Mouse (Mus musculus): ENCODE measurements around the gene Tsks. TPM values are rescaled to one million over a fixed set of nuclear protein-coding genes. Genes with fewer than 3 reads are reported as not detected.

Gene Tsks
- polyA plus RNA-seq, 1 experiment from 2014 or later = 0.13 TPM

- no peaks in the 10 kb centered on the region for H3K27me3 ChIP-seq (ENCODE audit: insufficient read depth, low read length)
- peaks cover 14% of the 10 kb centered on the region; the same call in 1 of the 2 replicates for H3K36me3 ChIP-seq (ENCODE audit: insufficient read depth, low read length)
- ATAC-seq (replicated peaks; ENCODE audit: low FRiP score, low read depth) (no peak), DNase-seq (ENCODE audit: low spot score) (no peak)
- 70% methylated on average over 10 of the region's 10 CpGs for WGBS
- no peak for TF ChIP-seq CTCF (IDR thresholded peaks at IDR 0.05; ENCODE audit: low read depth)
- H3K4me2 ChIP-seq (ENCODE audit: low read length) = no peak overlapping the region
- no peak overlapping the region for H3K9ac ChIP-seq (ENCODE audit: low read depth, low read length)
- H3K4me1 ChIP-seq (replicated peaks; ENCODE audit: insufficient read depth, low read length) = no peaks in the 10 kb centered on the region
- no peak overlapping the region for H3K4me3 ChIP-seq (replicated peaks; ENCODE audit: low read depth, low read length)
- no peak overlapping the region for H3K27ac ChIP-seq
- H3K9me3 ChIP-seq (replicated peaks; ENCODE audit: low read length) = no peaks in the 10 kb centered on the region
These were observed 17.0 kb downstream of the Tsks start for GRCm38 (mm10) chr7:44959874-44960511.

GRCm38 (mm10) chr7:44960512-44960910 lies 17.5 kb downstream of the Tsks start:
- no peak for DNase-seq (ENCODE audit: low spot score)
- H3K4me2 ChIP-seq (ENCODE audit: low read length) = no peak overlapping the region

GRCm38 (mm10) chr7:44962337-44962736 lies 19.3 kb downstream of the Tsks start:
- DNase-seq (ENCODE audit: low spot score) = no peak
- no peaks in the 10 kb centered on the region for H3K9me3 ChIP-seq (replicated peaks; ENCODE audit: low read length)
- WGBS = 67% methylated on average over 8 of the region's 8 CpGs
- H3K4me2 ChIP-seq (ENCODE audit: low read length) = no peak overlapping the region
- H3K36me3 ChIP-seq (ENCODE audit: insufficient read depth, low read length) = peaks cover 14% of the 10 kb centered on the region; the same call in 1 of the 2 replicates
- TF ChIP-seq CTCF (IDR thresholded peaks at IDR 0.05; ENCODE audit: low read depth) = no peak
- H3K27ac ChIP-seq = no peak overlapping the region
- H3K4me1 ChIP-seq (replicated peaks; ENCODE audit: insufficient read depth, low read length) = no peaks in the 10 kb centered on the region
- no peak for ATAC-seq (replicated peaks; ENCODE audit: low FRiP score, low read depth)
- no peak overlapping the region for H3K4me3 ChIP-seq (replicated peaks; ENCODE audit: low read depth, low read length)
- H3K9ac ChIP-seq (ENCODE audit: low read depth, low read length) = no peak overlapping the region
- no peaks in the 10 kb centered on the region for H3K27me3 ChIP-seq (ENCODE audit: insufficient read depth, low read length)

More at GRCm38 (mm10) chr7:44960512-44960910, 17.5 kb downstream of the Tsks start:
- WGBS = 84% methylated on average over 13 of the region's 13 CpGs
- no peak for TF ChIP-seq CTCF (IDR thresholded peaks at IDR 0.05; ENCODE audit: low read depth)
- no peak overlapping the region for H3K4me3 ChIP-seq (replicated peaks; ENCODE audit: low read depth, low read length)
- ATAC-seq (replicated peaks; ENCODE audit: low FRiP score, low read depth) = no peak
- H3K27ac ChIP-seq = no peak overlapping the region
- H3K9ac ChIP-seq (ENCODE audit: low read depth, low read length) = no peak overlapping the region
- H3K36me3 ChIP-seq (ENCODE audit: insufficient read depth, low read length) = peaks cover 14% of the 10 kb centered on the region; the same call in 1 of the 2 replicates
- H3K9me3 ChIP-seq (replicated peaks; ENCODE audit: low read length) = no peaks in the 10 kb centered on the region
- H3K27me3 ChIP-seq (ENCODE audit: insufficient read depth, low read length) = no peaks in the 10 kb centered on the region
- no peaks in the 10 kb centered on the region for H3K4me1 ChIP-seq (replicated peaks; ENCODE audit: insufficient read depth, low read length)

GRCm38 (mm10) chr7:44962831-44963230 lies 19.8 kb downstream of the Tsks start:
- no peak for TF ChIP-seq CTCF (IDR thresholded peaks at IDR 0.05; ENCODE audit: low read depth)
- 82% methylated on average over 5 of the region's 5 CpGs for WGBS
- H3K9ac ChIP-seq (ENCODE audit: low read depth, low read length) = no peak overlapping the region
- H3K4me1 ChIP-seq (replicated peaks; ENCODE audit: insufficient read depth, low read length) = no peaks in the 10 kb centered on the region
- H3K9me3 ChIP-seq (replicated peaks; ENCODE audit: low read length) = no peaks in the 10 kb centered on the region
- H3K4me3 ChIP-seq (replicated peaks; ENCODE audit: low read depth, low read length) = no peak overlapping the region
- ATAC-seq (replicated peaks; ENCODE audit: low FRiP score, low read depth) (no peak), DNase-seq (ENCODE audit: low spot score) (no peak)
- peaks cover 14% of the 10 kb centered on the region; the same call in 1 of the 2 replicates for H3K36me3 ChIP-seq (ENCODE audit: insufficient read depth, low read length)
- H3K4me2 ChIP-seq (ENCODE audit: low read length) = no peak overlapping the region
- H3K27me3 ChIP-seq (ENCODE audit: insufficient read depth, low read length) = no peaks in the 10 kb centered on the region
- H3K27ac ChIP-seq = no peak overlapping the region

GRCm38 (mm10) chr7:44964990-44965389 lies 22.0 kb downstream of the Tsks start:
- no peaks in the 10 kb centered on the region for H3K27me3 ChIP-seq (ENCODE audit: insufficient read depth, low read length)
- ATAC-seq (replicated peaks; ENCODE audit: low FRiP score, low read depth) = no peak
- peaks cover 14% of the 10 kb centered on the region; the same call in 1 of the 2 replicates for H3K36me3 ChIP-seq (ENCODE audit: insufficient read depth, low read length)
- no peaks in the 10 kb centered on the region for H3K9me3 ChIP-seq (replicated peaks; ENCODE audit: low read length)
- no peak overlapping the region for H3K4me2 ChIP-seq (ENCODE audit: low read length)
- no peak overlapping the region for H3K4me3 ChIP-seq (replicated peaks; ENCODE audit: low read depth, low read length)
- no peak for TF ChIP-seq CTCF (IDR thresholded peaks at IDR 0.05; ENCODE audit: low read depth)
- 94% methylated on average over 13 of the region's 13 CpGs for WGBS
- no peaks in the 10 kb centered on the region for H3K4me1 ChIP-seq (replicated peaks; ENCODE audit: insufficient read depth, low read length)
- no peak overlapping the region for H3K9ac ChIP-seq (ENCODE audit: low read depth, low read length)
- H3K27ac ChIP-seq = no peak overlapping the region
- DNase-seq (ENCODE audit: low spot score) = no peak

GRCm38 (mm10) chr7:44965975-44966374 lies 23.0 kb downstream of the Tsks start:
- no peak overlapping the region for H3K27ac ChIP-seq
- H3K36me3 ChIP-seq (ENCODE audit: insufficient read depth, low read length) = 0 out of 2 replicates have a peak, but pooled peaks cover 8% of the 10 kb centered on the region
- no peak for DNase-seq (ENCODE audit: low spot score)
- H3K9me3 ChIP-seq (replicated peaks; ENCODE audit: low read length) = no peaks in the 10 kb centered on the region
- 0 out of 2 replicates have a peak, but pooled peaks cover 3% of the 10 kb centered on the region for H3K4me1 ChIP-seq (replicated peaks; ENCODE audit: insufficient read depth, low read length)
- H3K4me3 ChIP-seq (replicated peaks; ENCODE audit: low read depth, low read length) = no peak overlapping the region
- WGBS = 79% methylated on average over 7 of the region's 7 CpGs
- H3K9ac ChIP-seq (ENCODE audit: low read depth, low read length) = no peak overlapping the region
- ATAC-seq (replicated peaks; ENCODE audit: low FRiP score, low read depth) = no peak
- TF ChIP-seq CTCF (IDR thresholded peaks at IDR 0.05; ENCODE audit: low read depth) = peak; percentile 37; the same call in 1 of the 2 replicates
- H3K27me3 ChIP-seq (ENCODE audit: insufficient read depth, low read length) = no peaks in the 10 kb centered on the region
- no peak overlapping the region for H3K4me2 ChIP-seq (ENCODE audit: low read length)

All from kidney, postnatal 0 days (tissue).